Mouse (Mus musculus) spleen, postnatal 14 days (tissue): ENCODE results near the gene Olig1.

Experiments
- DNase-seq, 2 experiments: peaks; one replicate each; pipeline ENCODE4 v3.0.0; 2021 to 2022; ENCODE audit warnings: low spot score in 2 of 2

Olig1 gene

GRCm38 (mm10) chr16:91269468-91270211, at the start of gene Olig1:
Olig1 (plus strand) TSS chr16:91269772.
- no peak for DNase-seq

- DNase-seq, result no peak
Observed at GRCm38 (mm10) chr16:91222171-91222642, 47.4 kb upstream of the Olig1 start.

DNA sequence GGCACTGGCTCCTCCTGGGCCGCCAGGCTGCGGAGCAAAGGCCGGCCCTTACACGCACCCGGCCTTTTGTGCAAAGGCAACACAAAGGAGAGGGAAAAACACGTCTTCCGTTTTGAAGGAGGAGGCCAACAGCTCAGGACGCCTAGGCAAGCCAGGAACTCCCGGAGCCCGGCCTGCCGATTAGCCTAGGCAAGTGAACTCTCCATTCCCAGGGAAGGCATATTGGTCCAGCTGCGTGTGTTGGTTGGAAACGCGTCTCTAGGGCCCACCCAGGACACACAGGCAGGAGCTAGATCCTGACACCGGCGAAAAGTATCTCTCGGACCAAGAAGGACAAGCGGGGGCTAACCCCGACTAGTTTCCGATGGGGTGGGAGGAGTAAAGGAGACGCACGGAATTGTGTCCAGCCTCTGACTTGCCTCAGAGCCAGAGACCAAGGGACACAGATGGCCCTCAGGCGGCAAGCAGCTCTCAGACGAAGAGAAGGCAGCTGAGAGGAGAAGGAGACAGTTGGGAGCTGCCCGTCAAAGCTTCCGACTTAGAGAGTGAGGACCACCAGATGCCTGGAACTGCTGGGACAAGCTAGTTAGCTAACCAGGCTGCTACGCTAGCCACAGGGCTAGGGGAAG, 46.8 kb upstream of the Olig1 start:
- DNase-seq, result no peak

GRCm38 (mm10) chr16:91223327-91224067, 46.1 kb upstream of the Olig1 start:
- no peak for DNase-seq

GRCm38 (mm10) chr16:91224068-91224402, 45.5 kb upstream of the Olig1 start:
- no peak for DNase-seq

GRCm38 (mm10) chr16:91224481-91225232, 44.9 kb upstream of the Olig1 start:
- no peak for DNase-seq

DNA sequence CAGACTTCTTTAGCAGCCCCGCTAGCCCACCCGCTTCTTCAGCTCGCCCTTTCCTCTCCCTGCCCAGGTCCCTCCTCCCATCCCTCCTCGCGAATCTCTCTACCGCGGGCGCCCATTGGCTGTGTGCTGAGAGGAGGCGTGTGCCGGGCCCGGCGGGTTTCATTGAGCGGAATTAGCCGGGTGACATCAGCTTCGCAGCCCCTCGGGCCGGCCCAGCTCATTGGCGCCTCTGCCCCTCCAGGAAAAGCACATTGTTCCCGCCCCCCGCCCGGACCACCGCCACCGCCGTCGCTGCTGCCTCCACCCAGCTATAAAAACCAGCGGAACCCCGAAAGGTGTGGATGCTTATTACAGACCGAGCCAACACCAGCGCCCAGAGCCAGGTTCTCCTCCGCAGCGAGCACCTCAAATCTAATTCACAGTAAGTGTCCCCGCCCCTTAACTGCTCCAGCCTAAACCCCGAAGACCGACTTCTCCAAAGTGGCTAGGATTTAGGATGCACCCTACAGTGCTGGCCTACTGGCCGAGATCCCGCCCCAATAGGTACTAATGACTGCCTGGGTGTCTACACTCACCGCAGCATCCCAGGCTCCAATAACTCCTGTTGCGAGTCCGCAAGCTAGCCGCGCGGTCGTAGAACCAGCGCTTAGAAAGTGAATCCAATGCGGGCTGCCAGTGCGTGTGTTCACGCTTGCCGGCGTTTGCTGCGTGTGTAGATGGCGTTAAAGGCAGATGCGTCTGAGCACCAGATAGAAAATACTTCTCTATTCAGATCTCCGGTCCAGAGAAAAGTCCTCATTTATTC, 44.1 kb upstream of the Olig1 start, which contains the start of gene Olig2:
TSS of gene Olig2 (plus strand) at position 225 of the 805 bp plus-strand sequence.
- no peak for DNase-seq

- no peak for DNase-seq
Observed at GRCm38 (mm10) chr16:91226038-91226882, 43.3 kb upstream of the Olig1 start.

DNA sequence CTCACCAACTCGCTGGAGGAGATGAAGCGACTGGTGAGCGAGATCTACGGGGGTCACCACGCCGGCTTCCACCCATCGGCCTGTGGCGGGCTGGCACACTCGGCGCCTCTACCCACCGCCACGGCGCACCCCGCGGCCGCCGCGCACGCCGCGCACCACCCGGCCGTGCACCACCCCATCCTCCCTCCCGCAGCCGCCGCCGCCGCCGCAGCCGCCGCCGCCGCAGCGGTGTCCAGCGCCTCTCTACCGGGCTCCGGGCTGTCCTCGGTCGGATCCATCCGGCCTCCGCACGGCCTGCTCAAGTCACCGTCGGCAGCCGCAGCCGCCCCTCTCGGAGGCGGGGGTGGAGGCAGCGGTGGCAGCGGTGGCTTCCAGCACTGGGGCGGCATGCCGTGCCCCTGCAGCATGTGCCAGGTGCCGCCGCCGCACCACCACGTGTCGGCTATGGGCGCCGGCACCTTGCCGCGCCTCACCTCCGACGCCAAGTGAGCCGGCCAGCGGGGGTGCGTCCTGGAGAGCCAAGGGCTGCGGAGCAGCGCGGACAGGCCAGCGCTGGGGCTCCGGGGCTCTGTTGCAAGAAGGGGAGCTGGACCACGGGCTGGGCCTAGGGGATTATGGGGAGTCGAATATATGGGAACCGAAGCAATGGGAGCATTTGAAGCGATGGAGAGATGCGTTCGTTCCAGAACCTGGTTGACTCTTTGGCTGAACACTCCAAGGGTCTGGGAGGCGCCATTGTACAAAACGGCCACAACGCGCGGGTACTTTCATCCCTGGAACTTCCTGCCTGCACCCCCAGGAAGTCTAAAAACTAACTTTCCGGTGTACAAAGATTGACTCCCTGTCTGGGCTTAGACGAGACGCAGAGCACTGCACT, 42.5 kb upstream of the Olig1 start:
- no peak for DNase-seq

GRCm38 (mm10) chr16:91227760-91228043, 41.9 kb upstream of the Olig1 start:
- no peak for DNase-seq

DNA sequence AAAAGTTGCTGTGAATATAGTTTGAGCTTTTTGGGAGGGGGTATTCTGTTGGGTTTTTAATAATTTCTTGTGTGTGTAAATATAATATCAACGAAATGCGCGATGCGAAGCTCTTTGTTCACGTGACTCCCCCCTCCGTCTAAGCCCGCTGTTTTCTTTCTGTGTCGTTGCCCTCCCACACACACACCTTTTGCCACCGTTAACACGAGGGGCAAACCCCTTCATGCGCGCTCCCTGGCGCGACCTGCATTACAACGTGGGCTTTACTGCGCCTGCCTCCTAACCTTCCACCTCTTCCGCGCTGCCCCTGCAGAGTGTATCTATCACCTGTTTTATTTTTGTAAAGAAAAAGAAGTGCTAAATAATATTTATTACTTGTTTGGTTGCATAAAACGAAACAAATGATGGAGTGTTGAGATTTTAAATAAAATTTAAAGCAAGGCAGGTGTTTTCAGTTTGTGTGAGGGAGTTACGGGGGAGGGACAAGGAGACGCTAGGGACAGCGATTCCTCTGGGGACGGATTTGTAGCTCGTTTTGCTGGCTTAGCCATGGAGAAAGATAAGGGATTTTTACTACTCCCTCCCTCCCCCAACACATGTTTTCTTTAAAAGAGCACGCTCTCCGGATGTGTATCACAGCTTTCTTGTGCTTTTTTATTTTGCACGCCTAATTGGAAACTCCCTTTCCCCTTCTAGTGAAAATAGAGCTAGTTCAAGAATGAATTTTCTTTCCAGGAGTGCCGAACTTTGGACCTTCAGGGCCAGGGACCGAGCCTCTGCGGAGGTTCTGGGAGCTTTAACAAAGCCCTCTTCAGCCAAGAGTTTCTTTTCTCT, 41.1 kb upstream of the Olig1 start:
- DNase-seq, result no peak

GRCm38 (mm10) chr16:91229072-91229348, 40.6 kb upstream of the Olig1 start:
- no peak for DNase-seq

- DNase-seq, result no peak
Observed at GRCm38 (mm10) chr16:91229643-91230042, 39.9 kb upstream of the Olig1 start.

DNA sequence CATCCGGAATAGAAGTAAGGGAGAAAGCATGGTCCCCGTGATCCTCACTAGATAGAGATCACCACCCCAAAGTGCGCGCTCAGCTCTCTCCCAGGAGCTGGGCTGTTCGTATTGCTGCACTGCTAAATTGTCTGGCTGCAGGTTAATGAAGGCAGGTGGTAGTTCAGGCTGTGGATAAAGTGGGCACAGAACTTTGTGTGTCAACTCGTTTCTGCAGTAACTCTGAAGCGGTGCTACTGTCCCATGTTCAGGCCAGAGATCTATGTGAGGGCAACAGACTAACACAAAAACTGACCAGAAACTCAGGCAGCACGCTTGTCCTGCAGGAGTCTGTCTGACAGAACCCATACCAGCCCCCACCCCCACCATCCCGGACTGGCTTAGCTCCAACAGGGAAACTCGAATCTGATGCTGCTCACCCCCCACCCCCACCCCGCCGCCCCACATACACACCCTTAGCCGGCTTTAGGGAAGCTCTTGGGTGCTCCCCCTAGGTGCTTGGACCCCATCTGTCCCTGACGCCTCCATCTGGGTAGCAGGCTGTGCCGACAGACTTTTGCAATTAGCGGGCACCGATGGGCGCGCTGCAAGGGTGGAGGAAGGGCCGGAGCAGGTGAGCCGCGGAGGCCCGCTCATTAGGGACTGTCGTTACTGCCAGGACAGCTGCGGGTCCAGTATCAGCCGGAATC, 37.6 kb upstream of the Olig1 start:
- DNase-seq, result no peak

GRCm38 (mm10) chr16:91232470-91233240, 36.9 kb upstream of the Olig1 start:
- DNase-seq, result no peak

GRCm38 (mm10) chr16:91233241-91233944, 36.2 kb upstream of the Olig1 start:
- no peak for DNase-seq

- DNase-seq, result no peak
Observed at GRCm38 (mm10) chr16:91239024-91239423, 30.5 kb upstream of the Olig1 start.
